Mouse (Mus musculus) layer of hippocampus, postnatal 25 days (tissue): Measurements from ENCODE around the gene Gm4922. TPM values are rescaled to one million over a fixed set of nuclear protein-coding genes. Genes with fewer than 3 reads are reported as not detected.
A peak's percentile ranks its signal among the peaks of the same experiment; 100 is the strongest.

Source experiments
- DNase-seq, 2 experiments: peaks; one replicate each; pipeline ENCODE4 v3.0.0; 2022; ENCODE audit warnings: mixed read lengths in 2 of 2, low spot score in 1 of 2; ENCODE audit errors: extremely low spot score in 1 of 2
- total RNA-seq, 2 experiments: library from RNA; stranded (reverse); gene quantifications; 2 replicates each; pipeline ENCODE4 v1.2.3; 2021

The Gm4922 gene
- total RNA-seq = not detected

GRCm38 (mm10) chr10:18786693-18787092, at the start of gene Gm4922:
Gene Gm4922, minus strand, starts transcription at chr10:18786793.
- DNase-seq = no peak

- DNase-seq = peak; percentile 15 to 61
Measured at GRCm38 (mm10) chr10:18835684-18836479, 49.3 kb upstream of the Gm4922 start.

GRCm38 (mm10) chr10:18834389-18834788, 47.8 kb upstream of the Gm4922 start:
- DNase-seq = no peak

GRCm38 (mm10) chr10:18831823-18832222, 45.2 kb upstream of the Gm4922 start:
- DNase-seq = no peak

GRCm38 (mm10) chr10:18830359-18830758, 43.8 kb upstream of the Gm4922 start:
- no peak for DNase-seq

GRCm38 (mm10) chr10:18827936-18828335, 41.3 kb upstream of the Gm4922 start:
- no peak for DNase-seq

- DNase-seq = no peak
Measured at GRCm38 (mm10) chr10:18826107-18826506, 39.5 kb upstream of the Gm4922 start.

- DNase-seq = no peak
Measured at GRCm38 (mm10) chr10:18825143-18825542, 38.5 kb upstream of the Gm4922 start.

GRCm38 (mm10) chr10:18816560-18816959, 30.0 kb upstream of the Gm4922 start:
- DNase-seq = no peak

- no peak for DNase-seq
Measured at GRCm38 (mm10) chr10:18811751-18812150, 25.2 kb upstream of the Gm4922 start.

- no peak for DNase-seq
Measured at GRCm38 (mm10) chr10:18790063-18790462, 3.5 kb upstream of the Gm4922 start.

- no peak for DNase-seq
Measured at GRCm38 (mm10) chr10:18788601-18789000, 2.0 kb upstream of the Gm4922 start.

- DNase-seq = no peak
Measured at GRCm38 (mm10) chr10:18777546-18777945, 9.0 kb downstream of the Gm4922 start.

- DNase-seq = no peak
Measured at GRCm38 (mm10) chr10:18772537-18773179, 13.9 kb downstream of the Gm4922 start.

- no peak for DNase-seq
Measured at GRCm38 (mm10) chr10:18769909-18770308, 16.7 kb downstream of the Gm4922 start.

- DNase-seq = peak in 1 of 2 experiments; percentile 65
Measured at GRCm38 (mm10) chr10:18760241-18760640, 26.4 kb downstream of the Gm4922 start.

GRCm38 (mm10) chr10:18750057-18750456, 36.5 kb downstream of the Gm4922 start:
- no peak for DNase-seq

- DNase-seq = peak; percentile 73 to 83
Measured at GRCm38 (mm10) chr10:18743286-18744142, 43.1 kb downstream of the Gm4922 start, which contains the start of gene Arfgef3. Gene Arfgef3, minus strand, starts transcription at chr10:18743949.

- no peak for DNase-seq
Measured at GRCm38 (mm10) chr10:18742086-18742485, 44.5 kb downstream of the Gm4922 start.

- no peak for DNase-seq
Measured at GRCm38 (mm10) chr10:18741024-18741423, 45.6 kb downstream of the Gm4922 start.
